Mouse (Mus musculus): ENCODE measurements at regions not wholly inside any gene's neighbourhood (a gene's known extent, or its start where the extent isn't known, plus 50 kb on each side); places are given as distances from the start of the nearest gene placed in this dataset.

- WGBS: 21% methylated on average over 1 of the region's 1 CpGs
- no peak for DNase-seq (ENCODE audit: low read depth, low spot score)
Observed at GRCm38 (mm10) chr6:12812036-12812435, 62.8 kb upstream of the Thsd7a start.

DNA sequence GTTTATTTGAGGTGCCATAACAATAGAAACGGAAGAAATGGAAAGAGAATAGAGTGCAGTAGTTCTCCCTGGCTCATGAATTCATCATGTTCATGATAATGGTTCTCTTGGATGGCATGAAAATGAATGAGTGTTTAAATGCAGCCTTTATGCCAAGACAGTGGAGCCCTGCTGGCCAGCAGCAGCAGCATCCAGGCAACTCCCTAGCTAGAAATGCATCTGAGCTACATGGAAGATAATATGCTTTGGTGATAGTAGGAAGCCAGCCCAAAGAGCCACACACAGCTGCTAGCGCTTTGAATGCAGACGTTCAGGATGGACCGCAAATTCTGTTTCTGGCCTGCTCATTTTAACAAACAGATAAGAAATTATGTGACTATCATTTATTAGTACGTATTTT lies 60.4 kb upstream of the Thsd7a start:
- 89% methylated on average over 5 of the region's 5 CpGs for WGBS
- DNase-seq (ENCODE audit: low read depth, low spot score): no peak

Data from large intestine, adult 2 months (tissue).